Mouse (Mus musculus): ENCODE data around the gene Sypl. TPM values are rescaled to one million over a fixed set of nuclear protein-coding genes. Genes with fewer than 3 reads are reported as not detected.

Sypl gene
- polyA plus RNA-seq (2012; rRNA removed), result 21.6 and 33.6 TPM in 2 replicates

DNA sequence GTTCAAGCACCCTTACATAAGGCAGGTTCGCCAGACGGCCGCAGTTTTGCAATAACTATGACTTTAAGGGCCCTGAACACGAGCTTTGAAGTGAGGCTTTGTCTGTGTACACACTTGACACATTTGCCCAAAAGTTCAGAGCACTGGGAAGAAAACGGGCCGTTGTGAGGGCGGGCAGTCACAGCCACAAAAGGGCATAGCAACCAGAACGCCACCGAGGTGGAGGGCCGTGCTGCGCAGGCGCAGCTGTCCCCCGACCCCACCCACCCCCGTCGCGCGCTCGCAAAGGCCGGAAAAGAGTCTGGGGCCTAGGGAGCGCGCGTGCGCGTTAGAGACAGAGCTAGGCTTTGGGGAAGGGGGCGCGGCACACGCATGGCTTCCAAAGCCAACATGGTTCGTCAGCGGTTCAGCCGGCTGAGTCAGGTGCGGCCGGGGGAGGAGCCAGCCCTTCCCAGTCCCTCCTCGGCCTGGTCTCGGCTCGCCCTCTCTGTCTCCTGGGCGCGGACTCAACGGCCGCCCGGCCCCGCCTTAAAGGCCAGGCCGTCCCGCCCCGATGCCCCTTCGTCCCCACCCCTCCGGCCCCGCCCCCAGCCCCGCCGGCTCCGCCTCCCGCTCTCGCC lies at the start of gene Sypl:
Gene Sypl, plus strand, starts transcription at position 296 of the 620 bp plus-strand sequence.

Other genes with a start within 250 kb of the Sypl start
- gene Nampt, start 134.3 kb upstream of the Sypl start, polyA plus RNA-seq (2012; rRNA removed), result 2.7 and 3.5 TPM in 2 replicates
- not detected in 2 replicates for gene Cdhr3, start 139.0 kb downstream of the Sypl start, polyA plus RNA-seq (2012; rRNA removed)
- gene Atxn7l1, start 193.8 kb downstream of the Sypl start, polyA plus RNA-seq (2012; rRNA removed), result 7.8 and 8.8 TPM in 2 replicates

Data from stomach, adult 2 months (tissue).